In genomic region chr4:108370409-108370808, GRCm38 (mm10) we compare ENCODE assay signal across 27 mouse cellular contexts. TPM values are rescaled to one million over a fixed set of nuclear protein-coding genes. Genes with fewer than 3 reads are reported as not detected.
DNase-seq lines count a peak whose midpoint lies in the region; ATAC-seq and TF ChIP-seq lines count a peak whose summit lies in the region.
"Had no signal": no experiment of that assay in that cellular context is flagged by ENCODE, and none has a peak within 500 bp of the region (broad histone marks: within the 10 kb centered on the region; RNA-seq: fewer than 3 reads in every experiment).

No protein-coding gene starts in this region.

- TF ChIP-seq CTCF in intestine, postnatal 0 days (IDR thresholded peaks at IDR 0.05; ENCODE audit: low read depth): no peak
- TF ChIP-seq CTCF in stomach, postnatal 0 days (IDR thresholded peaks at IDR 0.05; ENCODE audit: low read depth): no peak

- H3K27me3 ChIP-seq in midbrain, embryonic 11.5 days (ENCODE audit: control insufficient read depth, insufficient read depth, low read length): no peaks in the 10 kb centered on the region
- 0 out of 2 replicates have a peak, but pooled peaks cover 6% of the 10 kb centered on the region for H3K27me3 ChIP-seq in midbrain, embryonic 10.5 days (ENCODE audit: low read depth, poor library complexity, severe bottlenecking)
- no peaks in the 10 kb centered on the region for H3K27me3 ChIP-seq in intestine, postnatal 0 days (replicated peaks; ENCODE audit: control insufficient read depth, insufficient read depth, low read length)
- no peaks in the 10 kb centered on the region for H3K27me3 ChIP-seq in stomach, postnatal 0 days (ENCODE audit: control insufficient read depth, insufficient read depth, low read length)
- H3K27me3 ChIP-seq: embryonic facial prominence, embryonic 15.5 days; heart, embryonic 15.5 days; hindbrain, embryonic 12.5 days had no signal

- no peak overlapping the region for H3K27ac ChIP-seq in midbrain, embryonic 11.5 days (ENCODE audit: low read depth, low read length)
- H3K27ac ChIP-seq in midbrain, embryonic 10.5 days (replicated peaks): no peak overlapping the region
- H3K27ac ChIP-seq in intestine, postnatal 0 days (ENCODE audit: low read depth, low read length): no peak overlapping the region
- no peak overlapping the region for H3K27ac ChIP-seq in stomach, postnatal 0 days (replicated peaks)
- H3K27ac ChIP-seq: embryonic facial prominence, embryonic 15.5 days; forebrain, embryonic 10.5 days; heart, adult 2 months; heart, embryonic 15.5 days; hindbrain, embryonic 12.5 days had no signal

- no peak for TF ChIP-seq EP300 in stomach, postnatal 0 days (optimal IDR thresholded peaks at IDR 0.05)

- no peaks in the 10 kb centered on the region for H3K9me3 ChIP-seq in midbrain, embryonic 11.5 days (ENCODE audit: control insufficient read depth, low read length)
- H3K9me3 ChIP-seq in midbrain, embryonic 10.5 days (replicated peaks): no peaks in the 10 kb centered on the region
- no peaks in the 10 kb centered on the region for H3K9me3 ChIP-seq in intestine, postnatal 0 days (ENCODE audit: control insufficient read depth)
- H3K9me3 ChIP-seq in stomach, postnatal 0 days (ENCODE audit: control insufficient read depth, low read length): no peaks in the 10 kb centered on the region
- H3K9me3 ChIP-seq: embryonic facial prominence, embryonic 15.5 days; forebrain, embryonic 10.5 days; G1E; heart, embryonic 15.5 days; hindbrain, embryonic 12.5 days had no signal

- H3K4me1 ChIP-seq in midbrain, embryonic 11.5 days (ENCODE audit: control insufficient read depth, insufficient read depth, low read length): no peaks in the 10 kb centered on the region
- H3K4me1 ChIP-seq in midbrain, embryonic 10.5 days: peaks cover 21% of the 10 kb centered on the region
- H3K4me1 ChIP-seq in intestine, postnatal 0 days (replicated peaks; ENCODE audit: control insufficient read depth, insufficient read depth, low read length): no peaks in the 10 kb centered on the region
- H3K4me1 ChIP-seq in stomach, postnatal 0 days (replicated peaks; ENCODE audit: control insufficient read depth, insufficient read depth): no peaks in the 10 kb centered on the region
- H3K4me1 ChIP-seq: embryonic facial prominence, embryonic 15.5 days; hindbrain, embryonic 12.5 days had no signal

- H3K9ac ChIP-seq in midbrain, embryonic 11.5 days (ENCODE audit: low read length): no peak overlapping the region
- H3K9ac ChIP-seq in intestine, postnatal 0 days (ENCODE audit: low read depth, low read length): no peak overlapping the region
- H3K9ac ChIP-seq in stomach, postnatal 0 days (ENCODE audit: low read length): no peak overlapping the region
- H3K9ac ChIP-seq: embryonic facial prominence, embryonic 15.5 days; heart, embryonic 15.5 days; hindbrain, embryonic 12.5 days had no signal

- peak; percentile 67 for DNase-seq in midbrain, embryonic 11.5 days (ENCODE audit: low spot score, missing footprints)
- DNase-seq in midbrain, embryonic 10.5 days (ENCODE audit: low spot score): no peak
- no peak for DNase-seq in stomach, postnatal 0 days (ENCODE audit: low spot score)
- DNase-seq in layer of hippocampus, postnatal 36 days: no peak
- no peak for DNase-seq in thymus, postnatal 14 days
- DNase-seq: adrenal gland, postnatal 25 days; cerebellum, adult 18-20 months; cerebellum, adult 9-11 months; embryo, embryonic 11 days; gastrocnemius, postnatal 10 days; heart, adult 2 months; heart, postnatal 14 days had no signal

- H3K4me2 ChIP-seq in midbrain, embryonic 11.5 days: no peak overlapping the region
- no peak overlapping the region for H3K4me2 ChIP-seq in intestine, postnatal 0 days (replicated peaks; ENCODE audit: low read depth)
- no peak overlapping the region for H3K4me2 ChIP-seq in stomach, postnatal 0 days (replicated peaks; ENCODE audit: low read depth)
- H3K4me2 ChIP-seq: embryonic facial prominence, embryonic 15.5 days; heart, embryonic 11.5 days; heart, embryonic 15.5 days; hindbrain, embryonic 12.5 days had no signal

- H3K36me3 ChIP-seq in midbrain, embryonic 11.5 days (ENCODE audit: control insufficient read depth, insufficient read depth, low read length): no peaks in the 10 kb centered on the region
- no peaks in the 10 kb centered on the region for H3K36me3 ChIP-seq in midbrain, embryonic 10.5 days
- no peaks in the 10 kb centered on the region for H3K36me3 ChIP-seq in intestine, postnatal 0 days (ENCODE audit: control insufficient read depth, insufficient read depth)
- no peaks in the 10 kb centered on the region for H3K36me3 ChIP-seq in stomach, postnatal 0 days (ENCODE audit: control insufficient read depth, insufficient read depth, low read length)
- H3K36me3 ChIP-seq: embryonic facial prominence, embryonic 15.5 days; forebrain, embryonic 10.5 days; G1E; heart, embryonic 15.5 days; hindbrain, embryonic 12.5 days had no signal

- no peak overlapping the region for H3K4me3 ChIP-seq in midbrain, embryonic 11.5 days (ENCODE audit: low read depth, low read length)
- no peak overlapping the region for H3K4me3 ChIP-seq in midbrain, embryonic 10.5 days
- no peak overlapping the region for H3K4me3 ChIP-seq in intestine, postnatal 0 days (ENCODE audit: low read depth, low read length)
- H3K4me3 ChIP-seq in stomach, postnatal 0 days (ENCODE audit: low read depth, low read length): no peak overlapping the region
- H3K4me3 ChIP-seq: embryonic facial prominence, embryonic 15.5 days; erythroblast, embryonic 14.5 days; forebrain, embryonic 10.5 days; heart, adult 2 months; heart, embryonic 15.5 days; hindbrain, embryonic 12.5 days had no signal

- no peak for ATAC-seq in midbrain, embryonic 11.5 days (ENCODE audit: low FRiP score)
- peak; percentile 46 to 58 for ATAC-seq in hematopoietic stem cell, adult 5-6 weeks (replicated peaks in 1 of 2; ENCODE audit: insufficient read depth in 1 of 2, low FRiP score in 2 of 2, low TSS enrichment in 1 of 2, low read depth in 1 of 2, poor library complexity in 2 of 2, severe bottlenecking in 2 of 2)
- peak; percentile 68 for ATAC-seq in intestine, postnatal 0 days
- ATAC-seq in stomach, postnatal 0 days (ENCODE audit: low FRiP score, low TSS enrichment): peak; percentile 47
- no peak for ATAC-seq in frontal cortex, adult (ENCODE audit: low TSS enrichment)
- ATAC-seq: CD4-positive, CD25-positive, alpha-beta regulatory T cell, adult 4 months; forebrain, embryonic 14.5 days; hindbrain, embryonic 16.5 days; inflammation-experienced regulatory T-cells, adult 6 months had no signal

- WGBS in midbrain, embryonic 11.5 days: 69% methylated on average over 4 of the region's 4 CpGs
- 73% methylated on average over 4 of the region's 4 CpGs for WGBS in midbrain, embryonic 10.5 days
- 33% methylated on average over 4 of the region's 4 CpGs for WGBS in intestine, postnatal 0 days
- WGBS in stomach, postnatal 0 days: 51% methylated on average over 4 of the region's 4 CpGs

RNA-seq across cellular contexts. Expression of gene Shisal2a, which starts 12.7 kb away (rescaled TPM):
- 1.6 and 2.4 TPM in 2 replicates for polyA plus RNA-seq in midbrain, embryonic 11.5 days (2014; fragmentation: Nextera tagmentation; extraction: Ambion mirVana)
- 2.2 and 2.6 TPM in 2 replicates for polyA plus RNA-seq in midbrain, embryonic 10.5 days (2016; fragmentation: Nextera tagmentation; extraction: Ambion mirVana)
- total RNA-seq in hematopoietic stem cell, adult 5-6 weeks (2017): not detected in 2 replicates
- polyA plus RNA-seq in intestine, postnatal 0 days (2015; fragmentation: Nextera tagmentation; extraction: Ambion mirVana): 0.50 and 0.55 TPM in 2 replicates
- polyA plus RNA-seq in stomach, postnatal 0 days (2015; fragmentation: Nextera tagmentation; extraction: Ambion mirVana): 4.5 and 4.9 TPM in 2 replicates
- not detected for total RNA-seq in layer of hippocampus, postnatal 36 days (2021)
- total RNA-seq: G1E; gastrocnemius, postnatal 10 days; gastrocnemius, postnatal 4 days; heart, adult 2 months; heart, postnatal 14 days had no signal
- polyA plus RNA-seq: CD4-positive, CD25-positive, alpha-beta regulatory T cell, adult 4 months; erythroblast, embryonic 14.5 days; G1E; heart, adult 2 months; inflammation-experienced regulatory T-cells, adult 6 months had no signal

RNA-seq across cellular contexts. Expression of gene Gpx7, which starts 36.4 kb away (rescaled TPM):
- 50.8 and 52.4 TPM in 2 replicates for polyA plus RNA-seq in midbrain, embryonic 11.5 days (2014; fragmentation: Nextera tagmentation; extraction: Ambion mirVana)
- 52.1 and 52.8 TPM in 2 replicates for polyA plus RNA-seq in midbrain, embryonic 10.5 days (2016; fragmentation: Nextera tagmentation; extraction: Ambion mirVana)
- total RNA-seq in hematopoietic stem cell, adult 5-6 weeks (2017): 4.2 and 12.6 TPM in 2 replicates
- 21.7 and 22.9 TPM in 2 replicates for polyA plus RNA-seq in intestine, postnatal 0 days (2015; fragmentation: Nextera tagmentation; extraction: Ambion mirVana)
- 34.5 and 35.5 TPM in 2 replicates for polyA plus RNA-seq in stomach, postnatal 0 days (2015; fragmentation: Nextera tagmentation; extraction: Ambion mirVana)
- 1 to 10 TPM; 5.4 to 5.8 TPM for total RNA-seq in layer of hippocampus, postnatal 36 days (2021)
- polyA plus RNA-seq: erythroblast, embryonic 14.5 days; G1E had no signal

RNA-seq across cellular contexts. Expression of gene Coa7, which starts 42.5 kb away (rescaled TPM):
- polyA plus RNA-seq in midbrain, embryonic 11.5 days (2014; fragmentation: Nextera tagmentation; extraction: Ambion mirVana): 54.6 and 55.5 TPM in 2 replicates
- polyA plus RNA-seq in midbrain, embryonic 10.5 days (2016; fragmentation: Nextera tagmentation; extraction: Ambion mirVana): 66.1 and 76.5 TPM in 2 replicates
- 8.2 and 13.3 TPM in 2 replicates for total RNA-seq in hematopoietic stem cell, adult 5-6 weeks (2017)
- polyA plus RNA-seq in intestine, postnatal 0 days (2015; fragmentation: Nextera tagmentation; extraction: Ambion mirVana): 83.6 and 91.4 TPM in 2 replicates
- polyA plus RNA-seq in stomach, postnatal 0 days (2015; fragmentation: Nextera tagmentation; extraction: Ambion mirVana): 59.3 and 62.3 TPM in 2 replicates
- 10 to 100 TPM; 21.9 to 22.9 TPM for total RNA-seq in layer of hippocampus, postnatal 36 days (2021)

Comparison
In these comparisons a context has a peak if more than half of its experiments do, and no peak if none do; other contexts are left out.
1. ATAC-seq: peak in hematopoietic stem cell, adult 5-6 weeks (2 of 2), intestine, postnatal 0 days (single experiment) and stomach, postnatal 0 days (single experiment); none in midbrain, embryonic 11.5 days (single experiment) and frontal cortex, adult (single experiment).